Mouse (Mus musculus): ENCODE results near the gene Bcl2l11.
A peak's percentile ranks its signal among the peaks of the same experiment; 100 is the strongest.

Bcl2l11 gene

DNA sequence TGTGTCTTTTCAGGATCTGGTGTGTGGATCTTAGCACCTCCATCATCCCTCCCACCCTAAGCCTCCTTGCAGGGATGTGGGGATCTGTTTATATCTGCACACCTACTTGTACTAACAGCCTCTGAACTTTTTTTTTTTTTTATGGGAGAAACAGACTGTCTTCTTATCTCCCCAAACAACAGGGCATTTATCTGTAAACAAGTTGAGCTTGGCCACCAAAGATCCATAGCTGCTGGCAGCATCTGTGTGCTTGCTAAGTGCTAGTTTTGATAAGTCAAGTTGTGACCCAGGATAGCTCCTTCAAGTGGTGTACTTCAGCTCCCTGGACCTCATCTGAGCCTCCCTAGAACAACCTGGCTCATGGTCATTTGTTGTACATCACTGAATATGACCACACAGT is 18.2 kb downstream of the Bcl2l11 start:
- no peak for DNase-seq

DNA sequence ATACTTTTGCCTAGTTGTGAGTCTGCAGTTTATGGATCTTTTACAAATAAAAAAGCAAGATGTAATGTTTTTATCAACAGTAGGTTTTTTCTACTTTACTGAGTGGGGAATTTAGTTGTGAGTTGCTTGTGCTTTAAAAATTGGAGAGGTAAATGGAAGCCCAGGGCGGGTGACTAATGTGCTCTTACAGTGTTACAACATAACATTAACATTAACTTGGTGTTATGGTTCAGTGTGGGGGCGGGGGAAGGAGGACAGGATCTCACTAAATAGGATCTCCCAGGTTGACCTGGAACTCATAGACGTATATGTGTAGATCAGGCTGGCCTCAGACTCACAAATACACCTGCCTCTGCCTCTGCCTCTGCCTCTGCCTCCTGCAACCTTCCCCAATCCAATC is 19.6 kb downstream of the Bcl2l11 start:
- DNase-seq = no peak

DNA sequence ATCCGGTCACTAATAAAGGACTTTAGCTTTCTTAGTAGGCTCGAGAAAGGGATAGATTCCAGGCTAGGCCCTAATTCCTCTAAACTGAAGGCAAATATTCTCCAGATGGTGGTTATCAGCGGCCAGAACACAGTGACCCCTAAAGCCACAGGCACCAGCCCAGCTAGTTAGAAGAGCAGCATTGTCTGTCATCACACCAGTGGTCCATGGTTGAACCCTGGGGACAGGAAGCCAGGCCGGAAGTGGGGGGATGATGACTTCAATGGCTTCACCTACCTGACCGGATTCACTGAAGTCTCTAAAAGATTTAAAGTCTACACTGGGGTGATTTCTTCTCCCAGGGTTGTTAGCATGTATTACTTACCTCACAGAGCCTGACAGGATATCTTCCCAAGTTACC is 23.8 kb downstream of the Bcl2l11 start:
- no peak for DNase-seq

DNA sequence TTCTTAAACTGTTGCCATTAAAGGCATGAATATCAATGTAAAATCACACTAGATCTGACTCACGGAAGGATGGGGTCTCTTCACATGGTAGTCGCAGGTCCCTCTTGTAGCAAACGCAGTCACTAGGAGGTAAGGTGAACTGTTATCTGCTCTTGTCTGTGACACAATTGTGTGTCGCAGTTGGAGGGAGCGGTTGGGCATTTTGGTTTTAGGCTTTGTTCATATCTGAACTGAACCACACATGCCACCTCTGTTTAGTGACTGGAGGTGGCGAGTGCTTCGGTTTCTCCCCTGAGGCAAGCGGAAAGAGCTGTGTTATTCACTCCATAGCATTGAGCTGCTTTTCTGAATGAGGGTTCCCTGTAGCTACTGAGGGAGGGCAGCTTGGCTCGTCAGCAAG is 26.4 kb downstream of the Bcl2l11 start:
- no peak for DNase-seq

DNA sequence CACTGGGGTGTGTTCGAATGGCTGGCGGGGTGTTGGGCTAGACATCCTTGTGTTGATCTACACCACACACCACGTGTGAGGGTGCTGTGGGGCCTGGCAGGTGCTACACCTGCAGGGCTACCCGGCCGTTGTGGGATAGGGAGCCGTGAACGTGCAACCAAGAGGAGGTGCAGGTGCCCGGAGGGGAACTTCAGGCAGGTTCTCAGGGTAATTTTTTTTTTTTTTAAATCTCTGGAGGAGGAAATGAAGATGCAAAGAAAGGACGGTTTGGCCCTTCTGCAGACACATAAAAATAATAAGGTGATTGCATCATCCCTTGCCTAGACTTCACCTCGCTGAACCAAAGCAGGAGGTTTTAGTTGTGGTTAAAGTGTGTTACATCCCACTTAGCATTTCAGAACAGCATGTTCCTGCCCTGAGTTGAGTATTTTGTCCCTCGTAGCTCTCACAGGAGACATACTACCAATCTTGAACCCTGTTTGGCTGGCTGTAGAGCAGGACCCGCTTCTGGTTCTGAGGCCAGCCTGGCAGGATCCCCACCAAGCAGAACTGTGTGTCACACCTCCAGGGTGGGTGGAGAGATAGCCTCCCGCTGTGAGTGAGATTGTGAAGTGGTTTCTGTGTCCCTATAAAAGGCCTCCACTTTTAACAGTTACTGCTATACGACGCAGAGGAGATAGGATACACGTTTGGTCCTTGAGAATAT is 27.2 kb downstream of the Bcl2l11 start:
- no peak for DNase-seq

DNA sequence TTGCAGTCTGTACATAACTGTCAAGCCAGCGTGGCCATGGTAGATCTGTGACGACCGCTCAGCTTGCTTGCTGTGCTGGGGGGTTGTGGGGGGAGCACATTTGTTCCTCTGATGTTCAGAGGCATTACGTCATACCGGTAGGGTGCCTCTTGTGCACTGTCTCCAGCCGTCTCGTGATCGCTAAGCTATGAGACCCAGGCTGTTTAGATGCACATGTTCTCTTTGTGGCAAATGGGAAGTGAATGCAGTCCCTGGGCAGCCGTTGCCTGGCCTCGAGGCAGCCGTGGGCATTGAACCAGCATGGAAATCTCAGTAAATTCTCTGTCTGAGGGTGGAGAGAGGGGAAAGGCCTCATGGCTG is 27.7 kb downstream of the Bcl2l11 start:
- DNase-seq = peak; percentile 93

DNA sequence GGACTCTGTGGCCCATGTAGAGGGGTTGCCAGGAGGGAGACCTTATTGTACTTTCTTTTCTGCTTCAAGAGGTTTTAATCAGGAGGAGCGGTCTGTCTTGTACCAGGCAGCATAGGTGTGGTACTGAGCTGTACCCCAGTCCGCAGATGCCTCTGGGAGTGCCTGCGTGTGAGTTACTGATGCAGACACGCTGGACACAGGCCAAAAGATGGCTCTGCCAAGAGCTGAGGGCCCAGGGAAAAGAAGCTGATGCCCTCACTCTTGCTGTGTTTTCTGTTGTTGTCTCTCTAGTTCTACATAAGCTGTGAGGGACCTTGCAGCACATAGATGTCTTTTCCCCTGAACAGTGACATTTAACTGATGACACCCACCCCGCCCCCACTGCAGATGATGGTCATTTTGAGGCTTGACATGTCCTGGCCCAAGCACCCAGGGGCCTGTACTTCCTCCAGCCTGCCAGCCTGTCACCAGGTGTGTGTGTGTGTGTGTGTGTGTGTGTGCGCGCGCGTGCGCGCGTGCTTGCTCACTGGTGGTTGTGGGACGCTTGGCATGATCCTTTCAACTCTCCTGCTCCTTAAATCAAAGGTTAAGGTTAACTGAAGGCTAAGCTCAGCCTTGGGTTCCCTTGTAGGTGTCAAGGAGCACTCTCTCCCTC is 29.7 kb downstream of the Bcl2l11 start:
- no peak for DNase-seq

DNA sequence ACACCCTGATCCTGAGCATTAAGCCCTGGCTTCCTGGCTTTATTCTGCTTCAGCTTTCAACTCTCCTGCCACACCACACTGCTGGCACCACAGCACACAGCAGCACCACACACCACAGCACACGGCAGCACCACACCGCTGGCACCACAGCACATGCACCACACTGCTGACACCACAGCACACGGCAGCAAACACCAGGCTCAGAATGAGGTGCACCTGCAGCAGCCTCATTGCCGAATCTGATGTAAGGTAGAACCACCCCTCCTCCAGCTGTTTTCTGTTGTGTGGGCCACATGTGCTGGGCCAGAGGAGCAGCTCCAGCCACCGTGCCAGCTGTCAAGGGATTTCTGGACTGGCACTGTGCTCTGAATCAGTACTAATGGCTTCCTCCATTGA is 30.2 kb downstream of the Bcl2l11 start:
- no peak for DNase-seq

DNA sequence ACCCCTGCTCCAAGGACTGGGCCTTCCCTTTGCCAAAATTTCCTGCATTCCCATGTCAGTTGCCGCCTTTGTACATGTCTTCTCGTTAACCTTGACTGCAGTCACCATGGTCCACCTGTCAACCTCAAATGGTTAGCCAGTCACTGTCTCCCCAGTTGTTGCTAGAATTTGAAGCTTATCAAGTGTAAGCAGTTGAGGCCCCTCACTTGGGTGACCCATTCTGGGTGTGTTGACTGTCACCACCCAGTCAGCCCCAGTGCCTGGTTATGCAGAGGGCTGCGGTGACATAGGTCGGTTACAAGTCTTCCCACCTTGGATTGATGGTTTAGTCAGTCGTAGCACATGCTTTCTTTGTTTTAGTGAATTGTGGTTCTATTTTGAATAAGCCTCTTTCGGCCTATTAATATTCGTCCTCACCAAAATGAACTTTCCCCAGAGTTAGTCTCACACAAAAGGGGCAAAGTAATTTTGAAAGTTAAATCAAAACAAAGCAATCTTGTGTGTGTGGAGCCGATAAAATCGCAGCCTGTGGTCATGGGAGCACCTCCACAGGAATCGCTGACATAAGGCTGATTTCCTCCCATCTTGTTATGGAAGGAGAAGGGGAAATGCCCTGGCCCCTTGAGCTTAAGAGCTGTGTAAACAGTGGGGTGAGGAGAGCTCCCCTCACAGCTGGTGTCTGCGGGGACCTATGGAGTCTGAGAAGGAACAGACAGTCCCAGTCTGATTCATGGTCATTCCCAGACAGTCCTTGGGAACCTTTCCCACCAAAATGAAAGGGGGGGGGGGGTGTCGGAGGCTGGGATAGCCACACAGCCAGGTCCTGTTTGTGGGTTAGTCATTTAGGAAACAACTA is 30.9 kb downstream of the Bcl2l11 start:
- DNase-seq = peak; percentile 94

DNA sequence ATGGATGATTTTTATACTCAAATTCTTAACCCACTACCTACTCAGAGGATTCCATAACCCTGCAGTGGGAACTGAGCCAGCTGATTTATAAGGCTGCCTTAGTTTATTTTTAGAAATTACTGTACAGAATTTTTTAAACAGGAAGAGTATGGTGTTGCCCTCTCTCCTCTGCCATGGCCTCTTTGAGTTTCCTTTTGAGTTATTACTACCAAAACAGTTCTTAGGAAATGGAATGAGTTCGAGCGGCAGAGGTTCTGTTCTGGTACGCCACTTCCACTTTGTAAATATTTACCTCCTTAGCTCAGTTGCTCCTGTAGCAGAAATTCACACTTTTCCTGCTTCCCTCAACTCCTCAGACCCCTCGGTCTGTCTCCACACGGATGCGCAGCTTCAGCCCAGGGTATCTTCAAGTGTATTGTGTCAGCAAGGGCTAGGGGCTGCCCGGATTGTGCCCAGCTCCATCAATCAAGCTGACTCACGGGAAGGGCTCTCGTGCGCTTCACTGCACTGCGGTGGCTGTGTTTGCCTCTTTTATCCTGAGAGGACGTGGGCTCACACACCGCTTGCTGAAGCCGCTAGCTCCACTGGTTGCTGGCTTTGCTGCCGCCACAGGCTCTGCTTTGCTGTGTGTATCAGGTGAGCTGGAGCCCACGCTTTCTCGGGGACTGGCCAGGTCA is 33.0 kb downstream of the Bcl2l11 start:
- no peak for DNase-seq

DNA sequence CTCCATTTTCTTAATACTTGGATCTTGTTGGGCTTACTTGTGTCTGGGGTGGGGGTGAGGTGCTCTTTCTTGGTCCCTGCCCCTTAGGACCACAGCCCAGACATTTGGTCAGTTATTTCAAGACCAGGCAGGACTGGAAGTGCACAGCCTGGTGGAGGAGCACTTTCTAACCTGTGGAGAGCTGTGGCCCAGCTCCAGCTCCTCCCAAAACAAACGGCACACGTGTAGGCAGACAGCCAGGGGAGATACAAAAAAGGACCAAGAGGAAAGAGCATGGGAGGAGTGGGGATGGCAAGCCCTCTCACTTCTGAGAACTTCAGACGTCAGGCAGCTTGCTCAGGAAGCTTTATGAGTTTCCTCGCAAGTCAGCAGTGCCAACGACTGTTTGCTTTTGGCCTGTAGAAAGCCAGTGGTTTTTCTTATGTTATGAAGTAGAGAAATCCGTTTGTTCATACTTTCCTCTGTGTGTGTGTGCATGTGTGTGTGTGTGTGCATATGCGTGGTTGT is 33.8 kb downstream of the Bcl2l11 start:
- no peak for DNase-seq

DNA sequence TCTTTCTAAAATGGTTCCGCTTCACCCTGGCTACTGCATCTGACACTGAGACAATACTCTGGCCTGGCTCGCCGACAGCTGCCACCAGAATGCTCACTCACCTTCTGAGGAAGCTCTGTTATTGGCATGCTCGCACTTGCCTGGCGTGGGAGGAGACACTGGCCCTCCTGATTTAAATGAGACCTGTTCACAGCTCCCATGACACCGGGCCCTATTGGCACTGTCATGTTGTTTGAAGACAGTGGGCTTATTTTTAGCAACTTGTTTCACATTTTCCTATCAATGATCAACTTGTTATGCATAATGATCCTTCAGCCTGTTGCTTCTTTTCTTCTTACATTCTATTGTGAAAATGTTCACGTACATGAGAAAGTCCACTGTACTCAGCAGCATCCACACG is 37.3 kb downstream of the Bcl2l11 start:
- DNase-seq = no peak

DNA sequence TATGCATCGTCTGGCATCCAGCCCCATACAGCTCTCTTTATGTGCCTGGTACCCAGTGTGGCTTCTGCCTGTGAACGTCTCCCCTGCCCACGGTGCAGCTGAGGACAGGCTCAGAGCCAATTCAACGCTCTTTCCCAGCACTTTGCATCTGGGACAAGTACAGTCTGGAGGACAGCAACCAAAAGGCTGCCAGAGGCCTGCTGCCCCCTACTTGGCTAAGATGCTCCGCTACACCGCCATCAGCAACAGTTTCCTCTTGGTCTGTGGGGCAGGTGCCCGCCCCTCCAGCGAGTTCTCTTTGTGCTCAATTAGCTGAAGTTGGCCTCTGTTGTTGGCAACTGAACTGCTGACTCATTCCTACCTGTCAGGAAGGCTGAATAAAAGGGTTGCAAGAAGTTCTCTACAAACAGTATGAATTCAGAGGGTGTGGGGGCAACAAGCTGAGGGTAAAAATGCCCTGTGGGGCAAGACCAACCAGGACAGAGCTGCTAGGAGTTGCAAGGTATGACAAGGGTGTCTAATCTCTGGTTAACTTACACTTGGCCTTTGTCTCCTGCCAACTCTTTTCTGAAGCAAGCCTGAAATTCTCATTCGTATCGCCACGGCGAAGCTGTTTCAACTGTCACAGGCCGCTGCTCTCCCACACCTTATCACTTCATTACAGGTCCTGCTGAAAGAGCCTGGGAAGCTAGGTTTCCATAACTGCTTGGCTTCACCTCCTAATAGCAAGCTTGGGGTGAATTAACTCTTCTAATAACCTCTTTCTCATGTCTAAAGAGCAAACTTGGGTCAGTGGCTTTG is 41.0 kb downstream of the Bcl2l11 start:
- no peak for DNase-seq

DNA sequence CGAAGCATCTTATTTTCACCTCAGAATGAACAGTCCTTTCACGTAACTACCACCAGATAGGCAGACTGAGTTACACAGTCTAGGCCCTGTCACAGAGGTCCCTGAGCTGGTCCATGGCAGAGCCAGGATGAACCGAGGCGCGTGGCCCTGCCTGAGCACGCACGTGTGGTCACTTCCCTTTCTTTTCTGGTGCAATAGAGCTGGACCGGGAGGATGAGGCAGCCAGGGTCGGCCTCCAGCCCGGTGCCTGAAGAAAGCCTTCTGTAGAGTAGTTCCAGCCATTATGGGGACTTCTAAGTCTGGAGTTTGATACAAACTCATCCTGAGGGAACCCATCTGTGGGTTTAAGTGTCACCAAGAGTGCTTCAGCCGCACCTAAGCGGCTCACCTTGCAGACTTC is 42.1 kb downstream of the Bcl2l11 start:
- no peak for DNase-seq

DNA sequence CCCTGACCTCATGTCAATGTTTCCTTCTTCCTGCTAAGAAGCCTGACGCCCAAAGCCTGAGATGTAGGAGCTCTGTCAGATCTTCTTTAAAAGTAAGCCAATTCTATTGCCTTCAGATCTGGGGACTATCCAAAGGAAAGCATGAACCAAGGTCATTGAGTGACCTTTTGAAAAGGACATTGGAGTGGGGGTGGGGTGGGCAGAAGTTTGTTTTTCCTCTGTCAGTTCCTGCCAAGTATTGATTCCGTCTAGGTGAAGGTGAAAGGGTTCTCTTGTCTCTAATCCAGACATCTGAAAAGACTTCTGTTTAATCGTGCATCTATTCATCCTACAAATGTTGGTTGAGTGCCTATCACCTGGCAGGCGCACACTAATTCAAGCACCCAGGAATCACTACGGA is 43.6 kb downstream of the Bcl2l11 start:
- DNase-seq = no peak

DNA sequence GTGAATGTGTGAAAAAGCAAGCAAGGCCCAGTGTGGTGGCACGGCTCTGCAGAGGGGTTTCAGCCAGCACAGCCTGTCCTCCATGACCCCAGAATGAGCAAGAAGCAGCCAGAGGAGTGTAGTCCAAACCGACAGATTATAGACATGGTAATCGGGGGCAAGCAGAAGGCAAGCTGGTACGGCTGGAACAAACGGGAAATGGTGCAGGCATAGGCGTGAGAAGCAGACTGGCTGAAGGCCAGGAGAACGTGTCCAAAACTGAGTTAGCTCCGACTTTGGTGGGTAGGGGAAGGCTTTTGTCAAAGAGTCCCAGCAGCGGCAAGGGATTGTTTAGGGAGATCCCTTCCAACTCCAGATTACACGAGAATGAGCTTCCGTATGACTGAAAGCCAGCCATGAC is 44.1 kb downstream of the Bcl2l11 start:
- no peak for DNase-seq

DNA sequence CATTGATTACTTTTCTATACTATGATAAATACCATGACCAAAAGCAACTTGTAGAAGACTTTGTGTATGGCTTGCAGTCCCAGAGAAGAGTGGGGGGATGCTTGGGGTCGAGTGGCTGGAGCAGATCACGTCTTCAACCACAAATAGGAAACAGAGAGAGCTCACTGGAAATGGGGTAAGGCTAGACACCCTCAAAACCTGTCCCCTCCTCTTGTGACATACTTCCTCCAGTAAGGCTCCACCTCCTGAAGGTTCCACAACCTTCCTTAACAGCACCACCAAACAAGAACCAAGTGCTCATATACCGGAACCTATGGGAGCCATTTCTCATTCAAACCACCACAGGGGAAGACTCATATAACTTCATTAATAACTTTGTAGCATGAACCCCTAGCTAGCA is 44.8 kb downstream of the Bcl2l11 start:
- DNase-seq = no peak

DNA sequence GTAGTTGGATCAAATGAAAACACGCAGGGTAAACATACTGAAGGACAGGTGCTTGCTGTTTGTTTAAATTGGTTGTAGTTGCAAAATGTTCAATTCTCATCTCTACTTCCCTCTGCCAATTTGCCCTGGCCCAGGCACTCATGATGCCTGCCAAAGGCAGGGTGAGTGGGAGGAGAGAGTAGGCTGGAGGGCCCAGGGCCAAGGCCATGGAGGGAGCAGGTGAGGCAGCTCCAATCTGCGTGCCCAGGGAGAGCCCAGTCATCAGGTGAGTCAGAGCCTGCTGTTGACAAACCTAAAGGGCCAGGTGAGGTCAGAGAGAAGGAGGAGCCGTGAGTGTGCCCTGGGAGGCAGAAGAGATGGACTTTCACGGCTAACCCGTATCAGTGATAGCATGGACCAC is 46.4 kb downstream of the Bcl2l11 start:
- DNase-seq = peak; percentile 95

DNA sequence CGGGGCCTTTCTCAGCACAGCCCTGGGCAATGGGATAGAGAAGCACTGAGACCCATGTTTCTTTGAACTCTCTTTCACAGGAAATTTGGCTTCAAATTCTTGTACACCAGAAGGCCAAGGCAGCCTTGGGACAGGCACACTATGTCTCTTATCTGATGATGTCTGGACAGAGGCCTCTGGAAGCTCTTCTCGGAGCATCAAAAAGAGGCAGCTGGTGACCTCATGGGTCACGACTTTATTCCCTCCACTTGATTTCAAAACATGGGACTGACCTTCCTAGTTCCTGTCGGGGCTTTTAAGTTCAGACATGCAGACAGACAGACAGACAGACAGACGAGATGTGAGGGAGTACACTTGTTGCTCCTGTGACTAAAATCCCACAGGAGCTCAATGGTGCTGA is 48.3 kb downstream of the Bcl2l11 start:
- DNase-seq = no peak

DNA sequence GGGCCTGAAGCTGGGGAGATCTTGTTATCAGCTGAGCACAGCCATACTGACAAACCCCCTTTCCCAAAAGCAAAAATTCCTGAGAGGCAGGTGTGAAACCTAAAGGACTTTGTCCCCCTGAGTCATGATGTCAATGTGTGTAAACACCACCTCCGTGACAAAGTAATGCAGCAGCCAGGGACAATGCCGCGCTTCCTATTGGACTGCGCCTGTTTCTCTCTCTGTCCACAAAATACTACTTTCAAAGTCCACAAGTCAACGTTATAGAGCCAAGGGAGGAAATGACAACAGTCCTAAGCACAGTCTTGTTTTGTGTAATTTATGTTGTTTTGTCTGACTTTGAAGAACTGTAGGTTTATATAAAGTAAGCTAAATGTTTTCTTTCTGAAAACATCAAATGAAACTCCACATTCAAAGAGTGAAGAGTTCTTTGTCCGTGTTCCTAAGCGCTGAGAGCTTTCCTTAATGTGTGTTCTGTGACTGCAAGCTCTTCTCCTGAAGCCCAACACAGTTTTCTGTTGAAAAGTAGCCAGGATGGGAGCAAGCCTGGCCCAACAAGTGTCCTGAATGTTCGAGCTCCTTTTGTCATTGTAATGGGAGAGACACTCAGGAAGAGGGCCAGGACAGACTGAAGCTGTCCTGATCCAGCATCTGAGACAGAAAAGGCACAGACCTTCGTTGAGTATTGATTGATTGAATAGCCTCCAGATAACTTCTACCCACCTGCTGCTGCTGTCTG is 48.9 kb downstream of the Bcl2l11 start:
- no peak for DNase-seq

DNA sequence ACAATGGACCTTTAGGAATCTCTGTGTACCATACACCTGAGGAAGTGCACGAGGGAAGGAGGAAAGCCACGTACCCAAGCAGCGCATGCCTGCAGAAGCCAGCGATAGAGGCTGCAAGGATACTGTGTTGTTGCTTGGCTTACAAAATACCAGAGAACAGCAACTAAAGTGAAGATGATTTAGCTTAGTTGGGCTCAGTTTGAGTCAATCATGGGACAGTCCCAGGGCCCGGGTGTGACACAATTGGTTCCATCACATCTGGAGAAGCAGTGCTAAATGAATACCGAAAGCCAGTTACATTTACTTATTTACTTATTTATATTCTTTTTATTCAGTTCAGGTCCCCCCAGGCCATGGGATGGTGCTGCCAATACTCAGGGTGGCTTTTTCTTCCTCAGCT is 49.8 kb downstream of the Bcl2l11 start:
- no peak for DNase-seq
